Mouse (Mus musculus) stomach, postnatal 0 days (tissue): ENCODE measurements around the gene Trmt112. TPM values are rescaled to one million over a fixed set of nuclear protein-coding genes. Genes with fewer than 3 reads are reported as not detected.

ENCODE experiments used
- ATAC-seq: fragments of 200-750 bp; cut with Nextera tagmentation; 2 replicates; pipeline ENCODE4 v1.8.0; 2017; ENCODE audit not compliant: low FRiP score, low TSS enrichment
- DNase-seq: peaks from one replicate; pipeline ENCODE4 v3.0.0-alpha.2; 2016; ENCODE audit warnings: low spot score
- H3K27ac ChIP-seq: fragments of 300-500 bp; sonication (generic); replicated peaks from 2 replicates; pipeline ENCODE4 v1.5.1; 2014; ENCODE audit warnings: mild to moderate bottlenecking, control low read depth
- H3K27me3 ChIP-seq: fragments of 300-500 bp; sonication (generic); 2 replicates; pipeline ENCODE4 v1.6.1; 2014; ENCODE audit warnings: low read length; ENCODE audit not compliant: control insufficient read depth, insufficient read depth
- H3K36me3 ChIP-seq: fragments of 300-500 bp; sonication (generic); 2 replicates; pipeline ENCODE4 v1.6.1; 2014; ENCODE audit warnings: low read length, mixed read lengths; ENCODE audit not compliant: control insufficient read depth, insufficient read depth
- H3K4me1 ChIP-seq: fragments of 300-500 bp; sonication (generic); replicated peaks from 2 replicates; pipeline ENCODE4 v1.6.1; 2014; ENCODE audit warnings: antibody characterized with exemption; ENCODE audit not compliant: control insufficient read depth, insufficient read depth
- H3K4me2 ChIP-seq: fragments of 300-500 bp; sonication (generic); replicated peaks from 2 replicates; pipeline ENCODE4 v1.6.1; 2014; ENCODE audit warnings: low read depth, mild to moderate bottlenecking, control low read depth, moderate library complexity
- H3K4me3 ChIP-seq: fragments of 300-500 bp; sonication (generic); 2 replicates; pipeline ENCODE4 v1.5.1; 2014; ENCODE audit warnings: low read depth, low read length, control low read depth
- H3K9ac ChIP-seq: fragments of 300-500 bp; sonication (generic); 2 replicates; pipeline ENCODE4 v1.6.1; 2014; ENCODE audit warnings: mild to moderate bottlenecking, low read length, control low read depth, mixed read lengths
- H3K9me3 ChIP-seq: fragments of 300-500 bp; sonication (generic); 2 replicates; pipeline ENCODE4 v1.6.1; 2016; ENCODE audit warnings: low read length; ENCODE audit not compliant: control insufficient read depth
- CTCF ChIP-seq: IDR thresholded peaks from 2 replicates; pipeline ENCODE4 v1.5.1; 2016; ENCODE audit warnings: antibody characterized with exemption, low read depth, mild to moderate bottlenecking, moderate library complexity
- EP300 ChIP-seq: optimal IDR thresholded peaks from 2 replicates; pipeline ENCODE3; 2016; ENCODE audit warnings: antibody characterized with exemption
- WGBS: fragments of 180-500 bp; shearing (Covaris S2); extraction: QIAGEN DNeasy Blood & Tissue Kit; methylation state at CpG from one replicate; pipeline ENCODE4 v1.1.7; 2014; 5-methylcytosine and 5-hydroxymethylcytosine counted together
- polyA plus RNA-seq: library from polyadenylated mRNA; unstranded; fragments of >200 nt; fragmentation: Nextera tagmentation; extraction: Ambion mirVana; gene quantifications from 2 replicates; pipeline ENCODE4 v1.2.1, GENCODE M21; 2015

Gene Trmt112
- polyA plus RNA-seq, 1 experiment from 2014 or later, result 85.9 TPM

GRCm38 (mm10) chr19:6933102-6933435 is 23.6 kb downstream of the Trmt112 start:
- H3K27me3 ChIP-seq, result peaks cover 10% of the 10 kb centered on the region
- no peak overlapping the region for H3K4me3 ChIP-seq

GRCm38 (mm10) chr19:6933436-6934194 is 24.1 kb downstream of the Trmt112 start:
- peaks cover 10% of the 10 kb centered on the region for H3K27me3 ChIP-seq
- H3K9me3 ChIP-seq, result no peaks in the 10 kb centered on the region
- WGBS, result 7% methylated on average over 55 of the region's 58 CpGs

More at GRCm38 (mm10) chr19:6933102-6933435, 23.6 kb downstream of the Trmt112 start:
- no peak for ATAC-seq
- no peaks in the 10 kb centered on the region for H3K4me1 ChIP-seq
- whole genome bisulfite sequencing, result 60% methylated on average over 4 of the region's 4 CpGs
- H3K4me2 ChIP-seq, result no peak overlapping the region
- H3K9ac ChIP-seq, result no peak overlapping the region; the same call in 1 of the 2 replicates
- H3K27ac ChIP-seq, result no peak overlapping the region
- DNase-seq, result no peak
- no peak for TF ChIP-seq CTCF
- TF ChIP-seq EP300, result no peak
- H3K9me3 ChIP-seq, result no peaks in the 10 kb centered on the region
- no peaks in the 10 kb centered on the region for H3K36me3 ChIP-seq

GRCm38 (mm10) chr19:6934195-6934977 is 24.9 kb downstream of the Trmt112 start, which contains the start of gene Kcnk4:
Gene Kcnk4, minus strand, starts transcription at chr19:6934515.
- no peak for DNase-seq
- H3K9me3 ChIP-seq, result no peaks in the 10 kb centered on the region
- 17% methylated on average over 23 of the region's 23 CpGs for WGBS
- H3K27me3 ChIP-seq, result peaks cover 10% of the 10 kb centered on the region
- H3K4me1 ChIP-seq, result no peaks in the 10 kb centered on the region
- peak within 1 kb of the TSS; percentile 44 for H3K4me3 ChIP-seq
- 0 out of 2 replicates have a peak, but pooled peaks have one; percentile 9 for ATAC-seq
- peak within 1 kb of the TSS; percentile 76 for H3K4me2 ChIP-seq
- H3K9ac ChIP-seq, result peak within 1 kb of the TSS; percentile 58
- no peaks in the 10 kb centered on the region for H3K36me3 ChIP-seq
- no peak for TF ChIP-seq EP300
- no peak for TF ChIP-seq CTCF
- no peak within 1 kb of the TSS for H3K27ac ChIP-seq

More at GRCm38 (mm10) chr19:6933436-6934194, 24.1 kb downstream of the Trmt112 start:
- Histone ChIP-seq H3K9ac (peak overlapping the region; percentile 58), H3K4me2 (peak overlapping the region; percentile 76), H3K36me3 (no peaks in the 10 kb centered on the region), H3K4me3 (peak overlapping the region; percentile 44), H3K27ac (no peak overlapping the region), H3K4me1 (no peaks in the 10 kb centered on the region)
- TF ChIP-seq CTCF (no peak), EP300 (no peak)
- ATAC-seq (peak; percentile 62), DNase-seq (peak; percentile 57)

GRCm38 (mm10) chr19:6936299-6936698 is 26.8 kb downstream of the Trmt112 start:
- Histone ChIP-seq H3K4me2 (no peak overlapping the region), H3K36me3 (no peaks in the 10 kb centered on the region), H3K27me3 (peaks cover 10% of the 10 kb centered on the region), H3K27ac (no peak overlapping the region), H3K9me3 (no peaks in the 10 kb centered on the region), H3K4me1 (peaks cover 5% of the 10 kb centered on the region; the same call in 1 of the 2 replicates), H3K9ac (no peak overlapping the region), H3K4me3 (no peak overlapping the region)
- 15% methylated on average over 3 of the region's 3 CpGs for WGBS
- DNase-seq (peak; percentile 55), ATAC-seq (no peak)
- TF ChIP-seq CTCF (peak; percentile 68), EP300 (no peak)

- Histone ChIP-seq H3K9ac (no peak overlapping the region), H3K4me2 (no peak overlapping the region), H3K4me1 (peaks cover 5% of the 10 kb centered on the region; the same call in 1 of the 2 replicates), H3K9me3 (no peaks in the 10 kb centered on the region), H3K36me3 (no peaks in the 10 kb centered on the region), H3K27me3 (peaks cover 7% of the 10 kb centered on the region), H3K4me3 (no peak overlapping the region), H3K27ac (no peak overlapping the region)
- 81% methylated on average over 16 of the region's 16 CpGs for WGBS
- DNase-seq, result no peak
- TF ChIP-seq EP300 (no peak), CTCF (no peak)
- no peak for ATAC-seq
Measured at GRCm38 (mm10) chr19:6937541-6938465, 28.3 kb downstream of the Trmt112 start.
